Mouse (Mus musculus): ENCODE measurements at regions not wholly inside any gene's neighbourhood (a gene's known extent, or its start where the extent isn't known, plus 50 kb on each side); places are given as distances from the start of the nearest gene placed in this dataset.

DNA sequence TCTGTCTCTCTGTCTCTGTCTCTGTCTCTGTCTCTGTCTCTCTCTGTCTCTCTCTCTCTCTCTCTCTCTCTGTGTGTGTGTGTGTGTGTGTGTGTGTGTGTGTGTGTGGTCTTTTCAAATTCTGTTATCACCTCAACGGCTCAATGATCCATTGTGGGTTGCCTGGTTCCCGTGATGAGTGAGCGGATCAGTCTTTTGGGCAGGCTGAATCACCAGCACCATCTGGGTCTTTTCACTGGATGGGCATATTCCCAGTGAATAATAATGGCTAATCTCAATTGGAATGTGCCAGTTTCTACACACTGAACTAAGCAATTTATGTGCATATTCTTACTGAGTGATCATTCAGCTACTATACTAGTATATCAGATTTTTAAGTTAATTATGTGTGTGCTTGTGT is 216.4 kb downstream of the Lmx1a start:
- Histone ChIP-seq H3K4me1 (ENCODE audit: control insufficient read depth, insufficient read depth) (no peaks in the 10 kb centered on the region), H3K4me2 (ENCODE audit: low read depth, low read length) (no peak overlapping the region), H3K9me3 (replicated peaks; ENCODE audit: control insufficient read depth, low read length) (no peaks in the 10 kb centered on the region), H3K27me3 (ENCODE audit: control insufficient read depth, insufficient read depth, low read length) (no peaks in the 10 kb centered on the region), H3K9ac (replicated peaks; ENCODE audit: low read depth, low read length) (no peak overlapping the region), H3K4me3 (ENCODE audit: low read depth, low read length) (no peak overlapping the region), H3K27ac (ENCODE audit: low read depth) (no peak overlapping the region), H3K36me3 (replicated peaks; ENCODE audit: control insufficient read depth, insufficient read depth, low read length) (no peaks in the 10 kb centered on the region)
- DNase-seq (ENCODE audit: low spot score) (no peak), ATAC-seq (ENCODE audit: insufficient read depth, low read depth) (no peak)
- no peak for TF ChIP-seq CTCF (IDR thresholded peaks at IDR 0.05; ENCODE audit: low read depth)
- TF ChIP-seq EP300 (IDR thresholded peaks at IDR 0.05; ENCODE audit: low read depth): no peak
- 81% methylated on average over 3 of the region's 3 CpGs for WGBS

DNA sequence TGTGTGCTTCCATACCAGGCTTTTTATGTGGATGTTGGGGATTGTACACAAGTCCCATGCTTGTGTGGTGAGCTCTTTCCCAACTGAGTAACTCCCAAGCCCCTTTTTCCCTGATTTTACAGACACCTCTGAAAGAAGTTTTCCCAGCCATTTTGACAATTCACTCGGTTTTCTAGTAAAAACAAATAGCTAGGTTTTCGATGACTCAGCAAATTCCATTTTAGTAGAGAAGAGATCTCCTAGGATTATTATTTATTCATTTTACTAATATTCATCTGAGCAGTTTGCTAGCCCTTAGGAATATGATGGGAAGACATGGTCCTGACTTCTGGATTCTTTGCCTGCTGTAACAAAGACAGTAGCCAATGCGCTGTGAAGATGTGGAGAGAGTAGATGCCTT is 223.0 kb downstream of the Lmx1a start:
- 74% methylated on average over 3 of the region's 3 CpGs for WGBS
- no peak overlapping the region for H3K4me2 ChIP-seq (ENCODE audit: low read depth, low read length)
- H3K27me3 ChIP-seq (ENCODE audit: control insufficient read depth, insufficient read depth, low read length): 0 out of 2 replicates have a peak, but pooled peaks cover 3% of the 10 kb centered on the region
- DNase-seq (ENCODE audit: low spot score): no peak
- ATAC-seq (ENCODE audit: insufficient read depth, low read depth): no peak
- H3K27ac ChIP-seq (ENCODE audit: low read depth): no peak overlapping the region
- H3K36me3 ChIP-seq (replicated peaks; ENCODE audit: control insufficient read depth, insufficient read depth, low read length): no peaks in the 10 kb centered on the region
- H3K9me3 ChIP-seq (replicated peaks; ENCODE audit: control insufficient read depth, low read length): no peaks in the 10 kb centered on the region
- no peak overlapping the region for H3K9ac ChIP-seq (replicated peaks; ENCODE audit: low read depth, low read length)
- TF ChIP-seq EP300 (IDR thresholded peaks at IDR 0.05; ENCODE audit: low read depth) (no peak), CTCF (IDR thresholded peaks at IDR 0.05; ENCODE audit: low read depth) (no peak)
- no peak overlapping the region for H3K4me3 ChIP-seq (ENCODE audit: low read depth, low read length)
- no peaks in the 10 kb centered on the region for H3K4me1 ChIP-seq (ENCODE audit: control insufficient read depth, insufficient read depth)

DNA sequence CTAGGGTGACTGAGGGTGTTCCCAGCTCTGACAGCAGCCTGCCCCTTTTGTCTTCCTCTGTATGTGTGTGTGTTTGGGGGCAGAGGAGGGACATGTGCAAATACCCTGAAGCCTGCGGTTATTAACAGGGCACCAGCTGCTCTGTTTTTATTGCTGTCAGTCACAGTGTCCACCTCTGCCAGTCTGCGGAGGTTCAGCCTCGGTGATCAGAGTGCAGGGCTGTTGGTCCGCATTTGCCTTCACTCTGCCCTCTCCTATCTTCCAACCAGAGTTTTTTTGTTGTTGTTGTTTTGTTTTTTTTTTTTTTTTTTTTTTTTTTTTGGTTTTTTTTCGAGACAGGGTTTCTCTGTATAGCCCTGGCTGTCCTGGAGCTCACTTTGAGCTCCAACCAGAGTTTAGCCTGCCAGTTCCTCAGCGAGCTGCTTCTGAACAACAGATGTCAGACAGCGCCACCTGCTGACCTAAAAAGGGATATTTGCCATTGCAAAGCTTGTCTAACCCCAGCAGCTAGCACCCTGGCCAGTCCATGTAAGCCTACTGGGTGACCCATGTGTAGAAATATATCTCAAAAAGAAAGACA is 226.0 kb downstream of the Lmx1a start:
- H3K27ac ChIP-seq (ENCODE audit: low read depth): no peak overlapping the region
- ATAC-seq (ENCODE audit: insufficient read depth, low read depth) (peak; percentile 44; the same call in 1 of the 2 replicates), DNase-seq (ENCODE audit: low spot score) (peak; percentile 73)
- H3K9ac ChIP-seq (replicated peaks; ENCODE audit: low read depth, low read length): no peak overlapping the region
- no peaks in the 10 kb centered on the region for H3K36me3 ChIP-seq (replicated peaks; ENCODE audit: control insufficient read depth, insufficient read depth, low read length)
- 45% methylated on average over 7 of the region's 7 CpGs for WGBS
- H3K4me1 ChIP-seq (ENCODE audit: control insufficient read depth, insufficient read depth): no peaks in the 10 kb centered on the region
- no peak overlapping the region for H3K4me3 ChIP-seq (ENCODE audit: low read depth, low read length)
- H3K27me3 ChIP-seq (ENCODE audit: control insufficient read depth, insufficient read depth, low read length): 0 out of 2 replicates have a peak, but pooled peaks cover 3% of the 10 kb centered on the region
- H3K9me3 ChIP-seq (replicated peaks; ENCODE audit: control insufficient read depth, low read length): no peaks in the 10 kb centered on the region
- TF ChIP-seq CTCF (IDR thresholded peaks at IDR 0.05; ENCODE audit: low read depth): peak; percentile 72
- TF ChIP-seq EP300 (IDR thresholded peaks at IDR 0.05; ENCODE audit: low read depth): no peak
- no peak overlapping the region for H3K4me2 ChIP-seq (ENCODE audit: low read depth, low read length)

GRCm38 (mm10) chr1:167915578-167916275 is 226.7 kb downstream of the Lmx1a start:
- TF ChIP-seq CTCF (IDR thresholded peaks at IDR 0.05; ENCODE audit: low read depth) (no peak), EP300 (IDR thresholded peaks at IDR 0.05; ENCODE audit: low read depth) (no peak)
- ATAC-seq (ENCODE audit: insufficient read depth, low read depth): no peak
- H3K4me2 ChIP-seq (ENCODE audit: low read depth, low read length): no peak overlapping the region
- no peak overlapping the region for H3K27ac ChIP-seq (ENCODE audit: low read depth)
- H3K27me3 ChIP-seq (ENCODE audit: control insufficient read depth, insufficient read depth, low read length): 0 out of 2 replicates have a peak, but pooled peaks cover 3% of the 10 kb centered on the region
- H3K4me3 ChIP-seq (ENCODE audit: low read depth, low read length): no peak overlapping the region
- H3K36me3 ChIP-seq (replicated peaks; ENCODE audit: control insufficient read depth, insufficient read depth, low read length): no peaks in the 10 kb centered on the region
- H3K4me1 ChIP-seq (ENCODE audit: control insufficient read depth, insufficient read depth): no peaks in the 10 kb centered on the region
- DNase-seq (ENCODE audit: low spot score): no peak
- H3K9ac ChIP-seq (replicated peaks; ENCODE audit: low read depth, low read length): no peak overlapping the region
- 53% methylated on average over 6 of the region's 6 CpGs for WGBS
- H3K9me3 ChIP-seq (replicated peaks; ENCODE audit: control insufficient read depth, low read length): no peaks in the 10 kb centered on the region

- ATAC-seq (ENCODE audit: insufficient read depth, low read depth) (no peak), DNase-seq (ENCODE audit: low spot score) (no peak)
- 84% methylated on average over 7 of the region's 7 CpGs for WGBS
- TF ChIP-seq EP300 (IDR thresholded peaks at IDR 0.05; ENCODE audit: low read depth) (no peak), CTCF (IDR thresholded peaks at IDR 0.05; ENCODE audit: low read depth) (no peak)
- Histone ChIP-seq H3K4me3 (ENCODE audit: low read depth, low read length) (no peak overlapping the region), H3K27ac (ENCODE audit: low read depth) (no peak overlapping the region), H3K27me3 (ENCODE audit: control insufficient read depth, insufficient read depth, low read length) (0 out of 2 replicates have a peak, but pooled peaks cover 2% of the 10 kb centered on the region), H3K4me1 (ENCODE audit: control insufficient read depth, insufficient read depth) (no peaks in the 10 kb centered on the region), H3K9ac (replicated peaks; ENCODE audit: low read depth, low read length) (no peak overlapping the region), H3K36me3 (replicated peaks; ENCODE audit: control insufficient read depth, insufficient read depth, low read length) (no peaks in the 10 kb centered on the region), H3K9me3 (replicated peaks; ENCODE audit: control insufficient read depth, low read length) (no peaks in the 10 kb centered on the region), H3K4me2 (ENCODE audit: low read depth, low read length) (no peak overlapping the region)
Measured at GRCm38 (mm10) chr1:167922917-167923316, 233.9 kb downstream of the Lmx1a start.

All from heart, postnatal 0 days (tissue).